Mouse (Mus musculus): ENCODE measurements at regions not wholly inside any gene's neighbourhood (a gene's known extent, or its start where the extent isn't known, plus 50 kb on each side); places are given as distances from the start of the nearest gene placed in this dataset.

DNA sequence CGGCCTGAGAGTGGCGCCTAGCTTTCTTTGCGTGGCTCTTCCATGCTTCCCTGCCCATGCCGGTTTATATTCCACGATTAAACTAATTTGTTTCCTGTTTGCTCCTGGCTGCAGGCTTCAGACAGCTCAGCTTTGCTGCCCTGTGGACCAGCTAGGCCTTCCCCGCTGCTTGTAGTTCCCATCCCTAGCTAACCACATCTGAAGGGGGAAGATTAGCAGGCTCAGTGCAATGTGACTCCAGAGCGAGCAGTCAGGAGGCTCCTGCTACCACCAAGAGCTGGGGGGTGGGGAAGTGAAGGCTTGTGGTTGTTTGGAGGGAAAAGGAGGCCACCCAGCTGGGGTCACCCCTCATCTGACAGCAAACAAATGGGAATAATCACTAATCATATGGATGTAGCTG is 125.5 kb upstream of the Sall1 start:
- Histone ChIP-seq H3K27ac (ENCODE audit: low read depth, low read length) (no peak overlapping the region), H3K9me3 (ENCODE audit: control insufficient read depth, low read length) (no peaks in the 10 kb centered on the region), H3K9ac (ENCODE audit: low read length) (no peak overlapping the region), H3K4me1 (replicated peaks; ENCODE audit: control insufficient read depth, insufficient read depth, low read length) (0 out of 2 replicates have a peak, but pooled peaks cover 2% of the 10 kb centered on the region), H3K4me3 (ENCODE audit: low read depth, low read length) (no peak overlapping the region), H3K27me3 (ENCODE audit: control insufficient read depth, insufficient read depth, low read length) (no peaks in the 10 kb centered on the region), H3K36me3 (ENCODE audit: control insufficient read depth, insufficient read depth, low read length) (no peaks in the 10 kb centered on the region), H3K4me2 (ENCODE audit: low read depth, low read length, severe bottlenecking) (no peak overlapping the region)
- DNase-seq (ENCODE audit: low spot score) (no peak), ATAC-seq (replicated peaks; ENCODE audit: low FRiP score) (no peak)
- 43% methylated on average over 7 of the region's 7 CpGs for WGBS

- DNase-seq (ENCODE audit: low spot score) (no peak), ATAC-seq (replicated peaks; ENCODE audit: low FRiP score) (no peak)
- no peak overlapping the region for H3K9ac ChIP-seq (ENCODE audit: low read length)
- WGBS = 74% methylated on average over 4 of the region's 4 CpGs
- H3K36me3 ChIP-seq (ENCODE audit: control insufficient read depth, insufficient read depth, low read length) = no peaks in the 10 kb centered on the region
- H3K9me3 ChIP-seq (ENCODE audit: control insufficient read depth, low read length) = no peaks in the 10 kb centered on the region
- no peak overlapping the region for H3K4me3 ChIP-seq (ENCODE audit: low read depth, low read length)
- no peak overlapping the region for H3K4me2 ChIP-seq (ENCODE audit: low read depth, low read length, severe bottlenecking)
- H3K27ac ChIP-seq (ENCODE audit: low read depth, low read length) = no peak overlapping the region
- 0 out of 2 replicates have a peak, but pooled peaks cover 2% of the 10 kb centered on the region for H3K4me1 ChIP-seq (replicated peaks; ENCODE audit: control insufficient read depth, insufficient read depth, low read length)
- no peaks in the 10 kb centered on the region for H3K27me3 ChIP-seq (ENCODE audit: control insufficient read depth, insufficient read depth, low read length)
Measured at GRCm38 (mm10) chr8:89167026-89167425, 123.1 kb upstream of the Sall1 start.

- ATAC-seq (replicated peaks; ENCODE audit: low FRiP score) = no peak
- DNase-seq (ENCODE audit: low spot score) = no peak
- Histone ChIP-seq H3K27ac (ENCODE audit: low read depth, low read length) (no peak overlapping the region), H3K4me2 (ENCODE audit: low read depth, low read length, severe bottlenecking) (no peak overlapping the region), H3K36me3 (ENCODE audit: control insufficient read depth, insufficient read depth, low read length) (no peaks in the 10 kb centered on the region), H3K9ac (ENCODE audit: low read length) (no peak overlapping the region), H3K4me3 (ENCODE audit: low read depth, low read length) (no peak overlapping the region), H3K9me3 (ENCODE audit: control insufficient read depth, low read length) (no peaks in the 10 kb centered on the region), H3K27me3 (ENCODE audit: control insufficient read depth, insufficient read depth, low read length) (no peaks in the 10 kb centered on the region), H3K4me1 (replicated peaks; ENCODE audit: control insufficient read depth, insufficient read depth, low read length) (peaks cover 2% of the 10 kb centered on the region; the same call in 1 of the 2 replicates)
- 92% methylated on average over 1 of the region's 1 CpGs for WGBS
Measured at GRCm38 (mm10) chr8:89156909-89157308, 112.9 kb upstream of the Sall1 start.

DNA sequence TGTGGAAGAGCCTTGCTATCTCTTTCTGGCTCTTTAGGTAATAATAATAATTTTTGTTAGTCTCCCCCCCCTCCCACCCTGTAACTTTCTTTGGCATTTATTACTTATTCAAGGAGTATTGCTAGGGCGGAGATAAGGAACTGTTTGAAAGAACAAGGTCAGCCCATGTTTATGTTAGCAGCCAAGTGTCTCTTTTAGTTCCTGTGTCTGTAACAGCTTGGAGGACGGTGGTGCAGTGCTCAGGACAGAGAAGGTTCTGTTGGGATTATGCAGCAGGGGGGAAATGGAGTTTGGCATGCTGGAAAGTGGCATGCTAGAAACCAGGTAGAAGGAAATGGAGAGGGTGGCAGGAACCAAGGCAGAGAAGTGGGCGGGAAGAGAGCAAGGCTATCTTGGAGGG is 109.6 kb upstream of the Sall1 start:
- H3K4me3 ChIP-seq (ENCODE audit: low read depth, low read length) = no peak overlapping the region
- H3K9ac ChIP-seq (ENCODE audit: low read length) = no peak overlapping the region
- H3K27me3 ChIP-seq (ENCODE audit: control insufficient read depth, insufficient read depth, low read length) = no peaks in the 10 kb centered on the region
- H3K36me3 ChIP-seq (ENCODE audit: control insufficient read depth, insufficient read depth, low read length) = no peaks in the 10 kb centered on the region
- no peak for DNase-seq (ENCODE audit: low spot score)
- peaks cover 2% of the 10 kb centered on the region; the same call in 1 of the 2 replicates for H3K4me1 ChIP-seq (replicated peaks; ENCODE audit: control insufficient read depth, insufficient read depth, low read length)
- 76% methylated on average over 3 of the region's 3 CpGs for WGBS
- H3K9me3 ChIP-seq (ENCODE audit: control insufficient read depth, low read length) = no peaks in the 10 kb centered on the region
- H3K27ac ChIP-seq (ENCODE audit: low read depth, low read length) = no peak overlapping the region
- no peak overlapping the region for H3K4me2 ChIP-seq (ENCODE audit: low read depth, low read length, severe bottlenecking)
- no peak for ATAC-seq (replicated peaks; ENCODE audit: low FRiP score)

- no peak overlapping the region for H3K4me3 ChIP-seq (ENCODE audit: low read depth, low read length)
- no peak overlapping the region for H3K9ac ChIP-seq (ENCODE audit: low read length)
- no peaks in the 10 kb centered on the region for H3K36me3 ChIP-seq (ENCODE audit: control insufficient read depth, insufficient read depth, low read length)
- ATAC-seq (replicated peaks; ENCODE audit: low FRiP score) (no peak), DNase-seq (ENCODE audit: low spot score) (no peak)
- H3K4me1 ChIP-seq (replicated peaks; ENCODE audit: control insufficient read depth, insufficient read depth, low read length) = peaks cover 2% of the 10 kb centered on the region; the same call in 1 of the 2 replicates
- no peak overlapping the region for H3K27ac ChIP-seq (ENCODE audit: low read depth, low read length)
- H3K4me2 ChIP-seq (ENCODE audit: low read depth, low read length, severe bottlenecking) = no peak overlapping the region
- H3K9me3 ChIP-seq (ENCODE audit: control insufficient read depth, low read length) = no peaks in the 10 kb centered on the region
- 63% methylated on average over 17 of the region's 17 CpGs for WGBS
- H3K27me3 ChIP-seq (ENCODE audit: control insufficient read depth, insufficient read depth, low read length) = no peaks in the 10 kb centered on the region
Measured at GRCm38 (mm10) chr8:89152867-89153595, 109.1 kb upstream of the Sall1 start.

GRCm38 (mm10) chr8:89152331-89152730 is 108.4 kb upstream of the Sall1 start:
- Histone ChIP-seq H3K27me3 (ENCODE audit: control insufficient read depth, insufficient read depth, low read length) (no peaks in the 10 kb centered on the region), H3K4me2 (ENCODE audit: low read depth, low read length, severe bottlenecking) (no peak overlapping the region), H3K9me3 (ENCODE audit: control insufficient read depth, low read length) (no peaks in the 10 kb centered on the region), H3K27ac (ENCODE audit: low read depth, low read length) (no peak overlapping the region), H3K4me1 (replicated peaks; ENCODE audit: control insufficient read depth, insufficient read depth, low read length) (peaks cover 2% of the 10 kb centered on the region; the same call in 1 of the 2 replicates), H3K4me3 (ENCODE audit: low read depth, low read length) (no peak overlapping the region), H3K9ac (ENCODE audit: low read length) (no peak overlapping the region), H3K36me3 (ENCODE audit: control insufficient read depth, insufficient read depth, low read length) (no peaks in the 10 kb centered on the region)
- DNase-seq (ENCODE audit: low spot score) (no peak), ATAC-seq (replicated peaks; ENCODE audit: low FRiP score) (no peak)
- WGBS = 90% methylated on average over 8 of the region's 8 CpGs

- no peak overlapping the region for H3K9ac ChIP-seq (ENCODE audit: low read length)
- H3K4me3 ChIP-seq (ENCODE audit: low read depth, low read length) = no peak overlapping the region
- WGBS = 90% methylated on average over 2 of the region's 2 CpGs
- H3K27me3 ChIP-seq (ENCODE audit: control insufficient read depth, insufficient read depth, low read length) = no peaks in the 10 kb centered on the region
- no peak overlapping the region for H3K27ac ChIP-seq (ENCODE audit: low read depth, low read length)
- no peaks in the 10 kb centered on the region for H3K9me3 ChIP-seq (ENCODE audit: control insufficient read depth, low read length)
- ATAC-seq (replicated peaks; ENCODE audit: low FRiP score) (no peak), DNase-seq (ENCODE audit: low spot score) (no peak)
- H3K4me2 ChIP-seq (ENCODE audit: low read depth, low read length, severe bottlenecking) = no peak overlapping the region
- no peaks in the 10 kb centered on the region for H3K36me3 ChIP-seq (ENCODE audit: control insufficient read depth, insufficient read depth, low read length)
- H3K4me1 ChIP-seq (replicated peaks; ENCODE audit: control insufficient read depth, insufficient read depth, low read length) = peaks cover 2% of the 10 kb centered on the region; the same call in 1 of the 2 replicates
Measured at GRCm38 (mm10) chr8:89150952-89151351, 107.0 kb upstream of the Sall1 start.

- ATAC-seq (replicated peaks; ENCODE audit: low FRiP score) = no peak
- H3K9me3 ChIP-seq (ENCODE audit: control insufficient read depth, low read length) = no peaks in the 10 kb centered on the region
- H3K36me3 ChIP-seq (ENCODE audit: control insufficient read depth, insufficient read depth, low read length) = no peaks in the 10 kb centered on the region
- no peak overlapping the region for H3K4me2 ChIP-seq (ENCODE audit: low read depth, low read length, severe bottlenecking)
- DNase-seq (ENCODE audit: low spot score) = no peak
- WGBS = 54% methylated on average over 8 of the region's 8 CpGs
- no peaks in the 10 kb centered on the region for H3K27me3 ChIP-seq (ENCODE audit: control insufficient read depth, insufficient read depth, low read length)
- H3K4me1 ChIP-seq (replicated peaks; ENCODE audit: control insufficient read depth, insufficient read depth, low read length) = peaks cover 9% of the 10 kb centered on the region; the same call in 1 of the 2 replicates
- H3K4me3 ChIP-seq (ENCODE audit: low read depth, low read length) = no peak overlapping the region
- H3K27ac ChIP-seq (ENCODE audit: low read depth, low read length) = no peak overlapping the region
- H3K9ac ChIP-seq (ENCODE audit: low read length) = no peak overlapping the region
Measured at GRCm38 (mm10) chr8:89141529-89142235, 97.7 kb upstream of the Sall1 start.
